Mouse (Mus musculus): ENCODE measurements around the gene Unc13a.

Unc13a gene

DNA sequence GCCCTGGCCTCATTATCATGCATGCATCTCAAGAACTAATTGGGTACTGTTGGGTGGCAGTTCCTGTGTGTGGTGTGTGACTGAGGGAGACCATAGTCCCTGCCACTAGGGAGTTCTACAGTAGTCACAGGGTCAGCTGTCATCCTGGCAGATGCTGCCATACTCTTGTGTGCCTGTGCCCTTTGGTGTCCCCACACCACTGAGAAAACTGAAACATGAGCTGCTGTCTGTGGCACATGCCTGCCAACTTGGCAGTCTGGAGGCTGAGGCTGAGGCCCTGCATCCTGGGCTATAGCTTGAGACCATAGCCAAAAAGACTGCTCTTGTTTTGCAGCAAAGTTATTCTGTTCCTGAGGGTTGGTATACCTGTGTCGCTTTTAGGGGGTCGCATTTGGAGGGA, 51.8 kb downstream of the Unc13a start:
- no peak for DNase-seq

DNA sequence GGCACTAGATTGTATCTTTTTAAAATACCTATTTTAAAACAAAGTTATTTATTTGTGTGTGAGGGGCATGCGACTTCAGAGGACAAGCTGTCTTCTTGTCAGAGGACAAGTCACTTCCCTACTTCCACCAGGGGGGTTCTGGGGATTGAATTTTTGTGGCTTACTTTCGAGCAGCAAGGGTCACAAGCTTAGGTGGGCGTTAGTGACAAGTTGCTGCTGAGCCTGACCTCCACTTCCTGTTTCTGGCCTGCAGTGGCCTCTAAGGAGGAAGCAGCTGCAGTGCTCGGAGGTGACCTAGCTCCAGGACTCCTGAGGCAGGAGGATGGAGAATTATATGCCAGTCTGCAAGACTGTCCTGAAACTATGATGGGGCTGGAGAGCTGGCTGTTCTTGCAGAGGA, 58.1 kb downstream of the Unc13a start:
- no peak for DNase-seq

DNA sequence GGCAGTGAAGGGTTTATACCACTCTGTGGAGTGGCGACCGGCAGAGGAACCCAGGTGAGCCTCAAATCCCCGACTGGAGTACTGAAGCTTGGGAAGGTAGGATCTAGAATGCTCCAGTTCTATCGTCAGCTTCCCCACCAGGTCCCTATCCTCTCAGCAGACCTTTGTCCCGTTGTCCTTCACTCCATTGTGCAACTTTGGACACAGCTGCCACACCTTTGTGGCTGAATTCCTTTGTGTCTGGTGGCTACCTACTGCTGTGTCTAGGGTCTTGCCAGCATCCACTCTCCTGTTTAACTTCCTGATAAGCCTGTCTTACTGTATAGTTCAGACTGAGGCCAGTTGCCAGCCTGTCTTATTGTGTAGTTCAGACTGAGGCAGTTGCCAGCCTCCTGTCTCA, 59.4 kb downstream of the Unc13a start:
- no peak for DNase-seq

- DNase-seq: peak; percentile 99
Observed at GRCm38 (mm10) chr8:71610822-71611651, 60.5 kb downstream of the Unc13a start, which contains the start of gene Colgalt1. Gene Colgalt1 (plus strand): TSS chr8:71610998.

- no peak for DNase-seq
Observed at GRCm38 (mm10) chr8:71604021-71604420, 67.5 kb downstream of the Unc13a start.

DNA sequence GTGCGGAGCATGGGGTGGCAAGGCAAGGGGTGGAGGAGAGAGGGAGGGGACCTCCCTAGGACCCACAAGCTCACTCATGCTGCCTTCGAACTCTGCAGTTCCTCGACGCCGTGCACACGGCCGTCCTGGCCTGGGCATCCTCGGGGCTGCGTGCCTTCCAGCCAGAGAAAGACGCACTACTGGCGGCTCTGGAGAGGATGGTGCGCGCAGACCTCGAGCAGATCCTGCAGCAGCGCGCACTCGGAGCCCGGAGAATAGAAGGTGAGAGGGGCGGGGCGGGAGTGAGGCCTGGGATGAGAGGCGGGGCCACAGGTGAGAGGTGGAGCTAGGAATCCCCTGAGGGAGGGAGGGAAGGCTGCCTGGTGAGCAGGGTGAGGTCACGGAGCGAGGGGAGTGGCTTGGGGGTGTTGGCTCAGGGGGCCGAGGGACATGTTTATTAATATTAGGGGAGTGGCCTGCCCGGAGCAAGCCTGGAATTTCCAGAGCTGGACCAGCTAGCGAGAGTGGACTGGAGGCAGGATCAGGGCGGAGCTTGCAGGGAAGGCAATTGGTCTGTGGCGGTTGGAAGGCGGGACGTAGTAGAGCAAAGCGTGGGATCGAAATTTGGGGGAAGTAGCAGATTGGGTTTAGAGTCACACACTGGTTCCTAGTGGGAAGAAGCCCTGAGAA, 68.8 kb downstream of the Unc13a start:
- no peak for DNase-seq

DNA sequence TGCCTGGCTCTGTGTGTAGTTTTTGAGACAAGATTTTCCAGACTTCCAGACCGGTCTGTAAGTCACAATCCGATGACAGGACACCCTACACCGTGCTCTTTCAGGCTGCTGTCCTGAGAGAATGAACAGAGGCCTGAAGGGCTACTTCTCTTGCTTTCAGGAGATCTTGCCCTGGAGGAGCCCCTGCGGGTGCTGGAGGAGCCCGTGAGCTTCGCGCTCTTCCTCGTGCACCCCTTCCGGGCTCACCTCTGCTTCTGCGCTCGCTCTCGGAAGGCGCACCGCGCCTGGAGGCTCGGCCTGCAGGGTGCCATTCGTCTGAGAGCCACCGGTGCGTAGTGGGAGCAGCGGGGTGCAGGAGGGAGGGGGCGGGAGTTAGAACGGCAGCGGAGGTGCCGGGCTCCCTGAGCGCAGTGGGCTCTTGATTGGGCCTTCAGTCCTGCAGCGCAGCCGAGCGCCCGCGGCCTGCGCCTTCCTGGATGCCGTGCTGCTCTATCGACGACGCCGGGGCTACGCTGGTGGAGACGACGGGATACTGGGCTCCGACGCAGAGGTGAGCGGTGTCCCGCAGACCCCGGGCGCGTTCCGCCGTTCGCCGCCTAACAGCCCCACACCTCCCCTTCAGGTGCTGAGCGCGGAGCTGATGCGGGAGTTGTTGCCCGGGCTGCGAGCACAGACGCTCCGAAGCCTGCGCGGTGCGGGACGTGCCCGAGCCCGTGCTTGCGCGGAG, 69.5 kb downstream of the Unc13a start:
- no peak for DNase-seq

- DNase-seq: no peak
Observed at GRCm38 (mm10) chr8:71598841-71599240, 72.7 kb downstream of the Unc13a start.

- no peak for DNase-seq
Observed at GRCm38 (mm10) chr8:71598375-71598774, 73.2 kb downstream of the Unc13a start.

- DNase-seq: no peak
Observed at GRCm38 (mm10) chr8:71597451-71597850, 74.1 kb downstream of the Unc13a start, which contains the start of gene Fam129c. Gene Fam129c (plus strand): TSS chr8:71597648.

GRCm38 (mm10) chr8:71596798-71597197, 74.8 kb downstream of the Unc13a start:
- no peak for DNase-seq

GRCm38 (mm10) chr8:71596384-71596783, 75.2 kb downstream of the Unc13a start:
- DNase-seq: no peak

GRCm38 (mm10) chr8:71595862-71596261, 75.7 kb downstream of the Unc13a start:
- DNase-seq: peak; percentile 89

DNA sequence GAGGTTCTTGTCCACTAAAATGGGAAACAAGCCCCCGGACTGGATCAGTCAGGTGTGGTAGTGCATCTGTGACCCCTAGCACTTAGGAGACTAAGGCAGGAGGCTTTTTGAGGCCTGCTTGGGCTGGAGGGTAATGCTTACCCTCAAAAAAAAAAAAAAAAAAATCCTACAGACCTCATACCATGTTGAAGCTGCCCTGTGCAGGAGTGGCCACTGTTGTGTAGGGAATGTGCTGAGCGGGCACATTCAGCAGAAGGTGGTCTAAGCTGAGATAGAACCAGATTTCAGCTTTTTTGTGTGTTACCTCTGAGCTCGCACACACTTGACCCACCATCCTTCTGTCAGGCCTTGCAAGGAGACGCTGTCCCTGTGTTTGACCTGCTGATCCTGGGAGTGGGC, 77.2 kb downstream of the Unc13a start:
- no peak for DNase-seq

- DNase-seq: peak; percentile 60
Observed at GRCm38 (mm10) chr8:71593556-71594323, 77.8 kb downstream of the Unc13a start.

- peak; percentile 93 for DNase-seq
Observed at GRCm38 (mm10) chr8:71592374-71593170, 79.0 kb downstream of the Unc13a start.

- peak; percentile 97 for DNase-seq
Observed at GRCm38 (mm10) chr8:71591471-71592373, 79.8 kb downstream of the Unc13a start, which contains the start of gene Pgls. Gene Pgls (plus strand): TSS chr8:71592176.

GRCm38 (mm10) chr8:71591017-71591416, 80.5 kb downstream of the Unc13a start:
- no peak for DNase-seq

GRCm38 (mm10) chr8:71588762-71589161, 82.8 kb downstream of the Unc13a start:
- no peak for DNase-seq

GRCm38 (mm10) chr8:71586891-71587290, 84.7 kb downstream of the Unc13a start:
- no peak for DNase-seq

GRCm38 (mm10) chr8:71580201-71580600, 91.4 kb downstream of the Unc13a start:
- no peak for DNase-seq

Data from cerebellum, adult 9-11 months (tissue).